Mouse (Mus musculus) limb, embryonic 14.5 days (tissue): ENCODE results near the gene Btg4. TPM values are rescaled to one million over a fixed set of nuclear protein-coding genes. Genes with fewer than 3 reads are reported as not detected.

Source experiments
- ATAC-seq: fragments of 200-750 bp; cut with Nextera tagmentation; 2 replicates; pipeline ENCODE4 v1.8.0; 2017; ENCODE audit warnings: low read depth, moderate number of reproducible peaks, moderate TSS enrichment; ENCODE audit not compliant: low FRiP score
- DNase-seq: peaks from one replicate; pipeline ENCODE4 v3.0.0-alpha.2; 2015; ENCODE audit warnings: low spot score
- H3K27ac ChIP-seq: fragments of 300-500 bp; sonication (generic); replicated peaks from 2 replicates; pipeline ENCODE4 v1.5.1; 2014; ENCODE audit warnings: low read depth, mild to moderate bottlenecking, low read length, moderate library complexity, mixed read lengths
- H3K27me3 ChIP-seq: fragments of 300-500 bp; sonication (generic); 2 replicates; pipeline ENCODE4 v1.6.1; 2014; ENCODE audit warnings: low read length, mixed read lengths; ENCODE audit not compliant: control insufficient read depth, insufficient read depth
- H3K36me3 ChIP-seq: fragments of 300-500 bp; sonication (generic); 2 replicates; pipeline ENCODE4 v1.6.1; 2014; ENCODE audit warnings: mild to moderate bottlenecking, low read length, moderate library complexity, mixed read lengths; ENCODE audit not compliant: control insufficient read depth, insufficient read depth
- H3K4me1 ChIP-seq: fragments of 300-500 bp; sonication (generic); 2 replicates; pipeline ENCODE4 v1.6.1; 2014; ENCODE audit warnings: antibody characterized with exemption, low read length, mixed read lengths; ENCODE audit not compliant: control insufficient read depth, insufficient read depth
- H3K4me2 ChIP-seq: fragments of 300-500 bp; sonication (generic); replicated peaks from 2 replicates; pipeline ENCODE4 v1.6.1; 2014; ENCODE audit warnings: low read depth, mild to moderate bottlenecking, low read length, moderate library complexity; ENCODE audit not compliant: severe bottlenecking
- H3K4me3 ChIP-seq: fragments of 300-500 bp; sonication (generic); replicated peaks from 2 replicates; pipeline ENCODE4 v1.5.1; 2014; ENCODE audit warnings: low read length
- H3K9ac ChIP-seq: fragments of 300-500 bp; sonication (generic); 2 replicates; pipeline ENCODE4 v1.6.1; 2014; ENCODE audit warnings: mild to moderate bottlenecking, low read depth, low read length, moderate library complexity; ENCODE audit not compliant: severe bottlenecking
- H3K9me3 ChIP-seq: fragments of 300-500 bp; sonication (generic); 2 replicates; pipeline ENCODE4 v1.6.1; 2016; ENCODE audit warnings: low read length; ENCODE audit not compliant: control insufficient read depth
- POLR2A ChIP-seq: fragments of 200-500 bp; IDR thresholded peaks from 2 replicates; pipeline ENCODE4 v1.8.0; 2012; ENCODE audit warnings: inconsistent platforms, mild to moderate bottlenecking, moderate library complexity, borderline replicate concordance; ENCODE audit not compliant: insufficient read depth, insufficient read length; ENCODE audit errors: extremely low read depth
- WGBS: fragments of 180-500 bp; shearing (Covaris S2); extraction: QIAGEN DNeasy Blood & Tissue Kit; methylation state at CpG from one replicate; pipeline ENCODE4 v1.1.7; 2014; 5-methylcytosine and 5-hydroxymethylcytosine counted together
- polyA plus RNA-seq, 2 experiments: library from polyadenylated mRNA; depleted of rRNA in 1 of 2; stranded (reverse) in 1 of 2; unstranded in 1 of 2; fragments of >200 nt; fragmentation: Nextera tagmentation in 1 of 2; extraction: Ambion mirVana in 1 of 2; gene quantifications; 2 replicates each; pipeline versions ENCODE4 v1.2.1 to v1.2.3; 2012 to 2014

The Btg4 gene
- polyA plus RNA-seq, 2 experiments: not detected

GRCm38 (mm10) chr9:51144218-51144617 is 83.5 kb downstream of the Btg4 start:
- peaks cover 13% of the 10 kb centered on the region for H3K4me1 ChIP-seq
- no peaks in the 10 kb centered on the region for H3K9me3 ChIP-seq
- no peak overlapping the region for H3K4me2 ChIP-seq
- WGBS: 66% methylated on average over 6 of the region's 6 CpGs
- no peak for ATAC-seq
- TF ChIP-seq POLR2A: no peak
- no peak overlapping the region for H3K9ac ChIP-seq
- no peak overlapping the region for H3K27ac ChIP-seq
- H3K27me3 ChIP-seq: no peaks in the 10 kb centered on the region
- H3K4me3 ChIP-seq: no peak overlapping the region
- DNase-seq: no peak
- no peaks in the 10 kb centered on the region for H3K36me3 ChIP-seq

- Histone ChIP-seq H3K4me1 (peaks cover 13% of the 10 kb centered on the region), H3K4me3 (no peak overlapping the region), H3K9ac (no peak overlapping the region), H3K4me2 (no peak overlapping the region), H3K27ac (no peak overlapping the region), H3K9me3 (no peaks in the 10 kb centered on the region), H3K27me3 (no peaks in the 10 kb centered on the region; the same call in 1 of the 2 replicates), H3K36me3 (no peaks in the 10 kb centered on the region)
- 29% methylated on average over 4 of the region's 4 CpGs for WGBS
- peak; percentile 84 for DNase-seq
- peak; percentile 69 for ATAC-seq
- TF ChIP-seq POLR2A: no peak
These were observed 85.8 kb downstream of the Btg4 start for GRCm38 (mm10) chr9:51146496-51146895.

- ATAC-seq (0 out of 2 replicates have a peak, but pooled peaks have one; percentile 11), DNase-seq (no peak)
- H3K4me1 ChIP-seq: peaks cover 13% of the 10 kb centered on the region
- WGBS: 78% methylated on average over 5 of the region's 5 CpGs
- TF ChIP-seq POLR2A: no peak
- no peaks in the 10 kb centered on the region for H3K9me3 ChIP-seq
- H3K4me3 ChIP-seq: no peak overlapping the region
- H3K4me2 ChIP-seq: no peak overlapping the region
- no peak overlapping the region for H3K9ac ChIP-seq
- H3K27ac ChIP-seq: no peak overlapping the region
- H3K27me3 ChIP-seq: no peaks in the 10 kb centered on the region; the same call in 1 of the 2 replicates
- H3K36me3 ChIP-seq: no peaks in the 10 kb centered on the region
These were observed 86.6 kb downstream of the Btg4 start for GRCm38 (mm10) chr9:51147294-51147693.

GRCm38 (mm10) chr9:51152079-51152752 is 91.5 kb downstream of the Btg4 start:
- DNase-seq: peak; percentile 90
- peak; percentile 66; the same call in 1 of the 2 replicates for ATAC-seq
- Histone ChIP-seq H3K9me3 (no peaks in the 10 kb centered on the region), H3K36me3 (no peaks in the 10 kb centered on the region), H3K9ac (0 out of 2 replicates have a peak overlapping the region, but pooled peaks have one; percentile 32), H3K27me3 (no peaks in the 10 kb centered on the region; the same call in 1 of the 2 replicates), H3K27ac (no peak overlapping the region), H3K4me2 (peak overlapping the region; percentile 37; the same call in 1 of the 2 replicates), H3K4me3 (no peak overlapping the region), H3K4me1 (peaks cover 8% of the 10 kb centered on the region)
- TF ChIP-seq POLR2A: no peak
- 17% methylated on average over 13 of the region's 13 CpGs for WGBS

- Histone ChIP-seq H3K9ac (no peak overlapping the region), H3K4me3 (no peak overlapping the region), H3K4me1 (no peaks in the 10 kb centered on the region), H3K27me3 (peaks cover 3% of the 10 kb centered on the region; the same call in 1 of the 2 replicates), H3K9me3 (no peaks in the 10 kb centered on the region), H3K4me2 (no peak overlapping the region), H3K27ac (no peak overlapping the region), H3K36me3 (no peaks in the 10 kb centered on the region)
- TF ChIP-seq POLR2A: peak; percentile 18; the same call in 1 of the 2 replicates
- ATAC-seq: peak; percentile 82
- DNase-seq: peak; percentile 44
- 27% methylated on average over 4 of the region's 4 CpGs for WGBS
These were observed 101.2 kb downstream of the Btg4 start for GRCm38 (mm10) chr9:51161771-51162388.
